Mouse (Mus musculus) T-helper 2 cell (primary cell): ENCODE data around the gene Trim2.

Experiments used
- in situ Hi-C: fragments of 300-600 bp; cut with MboI, MseI; formaldehyde crosslinking; loops from one replicate; pipeline ENCODE4 v1.15.1; 2025; ENCODE audit warnings: high pct_unique_total_duplicates

The Trim2 gene

DNA sequence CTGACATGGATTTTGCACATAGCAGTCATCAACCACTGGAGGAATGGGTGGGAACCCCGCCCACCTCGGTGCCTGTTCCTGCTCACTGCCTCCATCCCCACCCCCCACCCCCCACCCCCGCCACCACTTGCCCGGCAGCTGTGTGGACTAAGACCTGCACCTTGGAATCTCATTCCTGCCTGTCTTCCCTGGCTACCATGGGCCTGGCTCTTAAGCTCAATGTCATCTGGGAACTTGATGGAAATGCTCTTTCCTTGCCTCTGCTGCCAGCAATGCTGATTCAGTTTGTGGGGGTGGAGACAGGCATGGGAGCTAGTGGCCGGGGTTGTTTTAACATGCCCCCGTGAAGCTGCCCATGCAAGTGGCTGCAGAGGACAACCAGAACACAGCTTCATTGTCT is 17.3 kb upstream of the Trim2 start:
- in situ Hi-C loops, result no loop called here

DNA sequence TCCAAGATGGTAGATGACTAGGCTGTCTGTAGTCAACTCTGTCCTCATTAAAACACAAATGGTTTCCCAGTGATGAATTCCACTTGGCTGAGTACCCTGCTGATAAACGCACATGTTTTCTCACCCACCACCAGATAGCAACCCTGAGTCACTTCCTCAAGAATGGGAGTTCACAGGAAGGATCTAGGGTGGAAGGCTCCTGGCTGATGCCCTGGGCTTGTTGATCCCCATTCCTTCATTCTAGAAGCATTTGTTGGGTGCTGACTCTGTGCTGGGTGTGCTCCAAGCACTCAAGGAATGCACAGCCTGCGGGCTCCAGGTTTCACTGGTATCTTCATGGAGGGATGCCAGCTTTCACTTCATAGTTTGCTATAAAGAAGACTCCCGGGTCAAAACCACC is 12.8 kb upstream of the Trim2 start:
- in situ Hi-C loops, result loop anchor here (10.0 kb wide), 1 partner anchor 365 kb away; no protein-coding TSS in a partner anchor

GRCm38 (mm10) chr3:84318865-84319264 is 12.2 kb upstream of the Trim2 start:
- in situ Hi-C loops, result loop anchor here (10.0 kb wide), 1 partner anchor 364 kb away; no protein-coding TSS in a partner anchor

DNA sequence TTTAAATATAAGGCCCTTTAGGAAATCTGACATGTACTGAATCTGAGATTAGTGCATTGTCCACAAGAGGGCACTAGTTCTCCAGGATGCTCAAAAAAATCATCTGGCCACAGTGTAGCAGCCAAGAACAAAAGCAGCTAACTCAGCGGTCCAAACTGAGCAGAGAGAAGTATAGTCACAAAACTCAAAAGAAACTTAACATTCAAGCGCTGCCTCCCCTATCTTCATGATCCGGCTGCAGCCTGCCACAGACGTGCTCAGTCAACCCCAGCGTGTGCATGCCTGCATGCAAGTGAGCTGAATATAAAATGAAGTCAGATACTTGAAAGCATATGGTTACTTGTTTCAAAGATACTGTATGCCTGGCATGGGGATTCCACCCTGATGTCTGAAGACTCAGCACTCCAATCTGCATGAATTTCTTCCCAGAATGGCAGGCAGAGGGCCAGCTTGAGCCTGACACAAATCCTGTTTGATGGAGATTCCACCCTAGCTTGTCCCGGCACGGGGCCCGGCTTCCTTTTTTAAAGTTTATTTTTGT is 8.0 kb upstream of the Trim2 start:
- in situ Hi-C loops, result loop anchor here (5.0 to 10.0 kb wide), 2 partner anchors 137 to 360 kb away; no protein-coding TSS in a partner anchor

DNA sequence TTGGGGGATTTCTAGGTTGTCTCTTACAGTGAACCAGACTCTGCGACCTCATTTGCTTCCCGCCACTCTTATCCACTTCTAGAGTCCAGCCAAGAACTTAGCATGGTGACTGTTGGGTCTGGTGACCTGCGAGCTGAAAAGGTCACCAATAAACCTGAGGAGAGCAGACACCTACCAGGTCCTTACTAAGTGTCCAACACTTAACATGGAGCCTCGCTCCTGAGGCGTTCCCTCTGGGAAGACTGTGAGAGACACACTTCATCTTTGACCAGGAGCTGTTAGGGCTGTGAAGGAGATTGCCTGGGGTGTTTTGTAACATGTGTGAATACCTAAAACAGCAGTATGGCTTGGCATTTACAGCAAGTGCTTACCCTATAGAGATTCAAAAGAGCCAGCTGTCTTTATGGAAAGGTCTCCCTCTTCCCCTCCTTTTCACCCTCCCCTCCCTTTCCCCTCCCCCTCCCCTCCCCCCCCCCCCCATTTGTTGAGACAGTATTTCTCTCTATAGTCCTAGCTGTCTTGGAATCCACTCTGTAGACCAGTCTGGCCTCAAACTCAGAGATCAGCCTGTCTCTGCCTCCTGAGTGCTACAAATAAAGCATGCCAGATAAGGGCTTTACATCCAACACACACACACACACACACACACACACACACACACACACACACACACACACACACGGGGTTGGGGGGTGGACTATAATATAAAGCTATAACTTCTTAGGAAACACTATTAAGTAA is 7.3 kb upstream of the Trim2 start:
- in situ Hi-C loops, result loop anchor here (5.0 to 10.0 kb wide), 2 partner anchors 137 to 359 kb away; no protein-coding TSS in a partner anchor

GRCm38 (mm10) chr3:84313003-84313800 is 6.5 kb upstream of the Trim2 start:
- in situ Hi-C loops, result loop anchor here (5.0 to 10.0 kb wide), 2 partner anchors 136 to 358 kb away; no protein-coding TSS in a partner anchor

DNA sequence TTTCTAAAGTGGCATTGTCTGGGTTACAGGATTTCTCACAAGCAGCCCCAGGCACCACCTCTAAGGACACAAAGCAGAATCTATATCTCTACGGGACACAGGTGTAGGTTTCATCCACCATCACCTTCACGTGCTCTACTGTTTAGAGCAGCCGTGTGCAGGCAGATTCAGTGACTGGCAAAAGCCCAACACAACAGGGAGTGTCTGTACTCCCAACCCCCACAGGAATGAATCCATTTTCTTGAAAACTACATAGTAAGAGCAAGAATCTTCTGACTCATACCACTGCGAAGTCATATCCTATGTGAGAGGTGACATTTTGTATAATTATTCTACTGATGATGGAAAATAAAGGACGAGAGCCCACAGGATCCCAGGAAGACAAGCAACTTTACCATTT is 5.6 kb upstream of the Trim2 start:
- in situ Hi-C loops, result loop anchor here (5.0 to 10.0 kb wide), 2 partner anchors 135 to 358 kb away; no protein-coding TSS in a partner anchor

- in situ Hi-C loops, result no loop called here
Observed at GRCm38 (mm10) chr3:84307516-84307915, 839 bp upstream of the Trim2 start.

GRCm38 (mm10) chr3:84305722-84306510 is 761 bp downstream of the Trim2 start:
- in situ Hi-C loops, result no loop called here

DNA sequence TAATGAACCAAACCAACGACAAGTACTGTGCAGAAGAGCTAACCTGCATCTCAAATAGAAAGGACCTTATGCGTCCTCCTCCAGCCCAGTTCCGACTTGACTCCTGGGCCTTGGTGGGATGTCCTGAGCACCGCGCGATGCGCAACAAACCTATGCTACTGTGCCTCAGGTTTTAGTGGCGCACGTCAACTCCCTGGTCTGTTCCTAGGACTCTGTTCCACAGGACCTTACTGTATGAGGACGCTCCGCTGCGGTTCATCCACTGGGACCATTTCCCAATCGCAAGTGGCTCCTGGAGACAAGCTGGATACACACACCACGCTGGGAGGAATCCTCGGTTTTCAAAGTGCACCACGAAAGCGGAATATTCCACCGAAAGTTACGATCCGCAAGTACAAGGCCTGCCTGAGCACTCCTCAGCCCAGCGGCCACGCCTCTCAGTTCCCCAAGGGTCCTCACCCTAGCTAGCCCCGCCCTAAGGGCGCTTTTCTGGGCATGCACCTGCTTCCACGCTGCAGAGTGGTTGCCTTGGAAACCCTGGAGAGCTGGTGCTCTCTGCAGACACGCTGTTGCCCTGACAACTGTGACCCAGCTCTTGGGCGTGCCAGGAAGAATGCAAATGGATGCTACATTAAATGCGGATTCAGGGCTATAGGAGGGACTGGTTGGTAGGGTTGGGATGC is 1.5 kb downstream of the Trim2 start:
- in situ Hi-C loops, result no loop called here

GRCm38 (mm10) chr3:84304339-84305009 is 2.2 kb downstream of the Trim2 start:
- in situ Hi-C loops, result no loop called here

GRCm38 (mm10) chr3:84303395-84303949 is 3.2 kb downstream of the Trim2 start:
- in situ Hi-C loops, result no loop called here

DNA sequence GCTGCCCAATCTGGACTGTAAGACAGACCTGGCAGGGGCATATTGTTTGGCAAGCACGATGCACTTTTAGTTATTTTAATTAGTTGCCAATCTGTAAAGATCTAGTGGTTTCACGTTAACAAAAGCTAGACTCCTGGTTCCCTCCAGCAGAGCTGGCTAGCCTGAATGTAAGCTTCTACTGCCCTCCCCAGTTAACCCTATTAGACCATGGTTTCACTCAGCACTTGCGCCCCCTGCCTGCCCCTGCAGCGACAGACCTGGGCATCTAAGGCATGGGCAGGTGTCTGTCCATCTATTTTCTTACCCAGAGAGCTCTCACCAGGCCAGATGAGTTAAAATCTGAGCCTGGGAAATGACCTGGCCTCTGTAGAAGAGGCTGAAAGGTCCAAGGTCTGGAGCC is 4.4 kb downstream of the Trim2 start:
- in situ Hi-C loops, result no loop called here

DNA sequence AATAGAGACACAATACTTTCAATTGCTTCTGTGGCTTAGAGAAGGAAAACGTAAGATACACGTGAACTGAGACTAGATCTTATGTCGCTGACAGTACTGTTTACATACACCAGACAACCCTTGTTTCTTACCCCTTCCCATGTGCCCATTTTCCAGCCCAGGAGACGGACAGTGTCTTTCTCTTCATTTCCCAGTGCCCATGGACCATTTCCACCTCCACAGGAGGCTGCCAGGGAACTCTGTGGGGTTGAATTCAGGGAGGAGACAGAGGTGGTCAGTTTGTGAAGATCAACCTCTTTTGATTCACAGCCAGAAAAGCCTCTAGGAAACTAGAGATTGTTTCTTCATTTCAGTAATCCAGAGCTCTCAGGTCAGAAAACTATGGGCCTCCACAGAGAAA is 5.0 kb downstream of the Trim2 start:
- in situ Hi-C loops, result no loop called here

DNA sequence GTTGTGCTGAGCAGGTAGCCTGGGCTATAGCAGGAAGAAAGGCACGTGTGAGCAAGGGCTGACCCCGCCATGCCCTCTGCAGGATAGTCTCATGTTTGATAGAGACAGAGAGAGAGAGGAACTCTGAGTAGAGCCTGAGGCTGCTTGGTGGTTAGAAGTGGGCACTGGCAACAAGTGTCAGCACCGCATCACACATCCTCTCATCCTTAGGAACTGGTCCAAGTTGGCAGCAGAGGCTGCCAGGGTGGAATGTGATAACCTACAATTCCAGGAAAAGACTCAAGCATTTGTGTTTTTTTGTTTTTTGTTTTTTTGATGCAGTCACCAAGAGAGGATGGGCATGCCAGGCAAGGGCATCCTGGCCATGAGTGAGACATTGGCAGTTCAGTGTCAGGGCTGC is 8.5 kb downstream of the Trim2 start:
- in situ Hi-C loops, result no loop called here

DNA sequence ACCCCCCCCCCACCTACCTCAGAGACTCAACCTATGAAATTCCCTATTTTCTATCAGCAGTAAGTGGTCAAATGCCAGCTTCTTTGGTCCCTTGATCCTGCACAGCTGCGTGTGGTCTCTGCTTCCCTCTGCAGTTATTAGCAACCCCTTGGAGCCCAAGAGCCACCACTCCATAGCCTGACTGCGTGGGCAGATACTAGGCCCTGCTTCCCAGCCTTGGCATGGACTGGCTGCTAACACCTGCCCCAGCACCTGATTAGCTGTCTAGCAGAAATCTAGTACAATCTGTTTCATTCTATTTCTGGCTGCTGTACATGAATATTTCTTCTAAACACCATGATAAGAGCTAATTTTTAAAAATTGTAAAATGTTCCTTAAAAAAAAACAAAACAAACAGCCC is 10.0 kb downstream of the Trim2 start:
- in situ Hi-C loops, result no loop called here

DNA sequence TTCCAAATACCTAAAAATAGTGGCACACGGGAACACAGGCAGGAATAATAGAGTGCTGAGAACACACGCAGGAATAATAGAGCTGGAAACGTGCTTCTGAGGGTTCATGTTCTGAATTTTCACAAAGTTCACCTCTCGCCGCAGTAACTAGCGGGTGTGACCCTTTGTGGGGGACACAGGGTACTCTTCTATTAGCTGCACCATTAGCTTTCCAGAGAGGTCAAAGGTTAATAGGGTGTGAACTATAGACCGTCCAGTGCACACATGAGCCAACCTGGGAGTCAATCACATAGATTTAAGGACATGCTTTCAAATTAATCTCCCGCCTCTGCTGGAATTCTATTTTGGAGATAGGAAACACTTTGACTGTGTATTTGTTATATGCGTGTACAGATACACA is 11.9 kb downstream of the Trim2 start:
- in situ Hi-C loops, result no loop called here

DNA sequence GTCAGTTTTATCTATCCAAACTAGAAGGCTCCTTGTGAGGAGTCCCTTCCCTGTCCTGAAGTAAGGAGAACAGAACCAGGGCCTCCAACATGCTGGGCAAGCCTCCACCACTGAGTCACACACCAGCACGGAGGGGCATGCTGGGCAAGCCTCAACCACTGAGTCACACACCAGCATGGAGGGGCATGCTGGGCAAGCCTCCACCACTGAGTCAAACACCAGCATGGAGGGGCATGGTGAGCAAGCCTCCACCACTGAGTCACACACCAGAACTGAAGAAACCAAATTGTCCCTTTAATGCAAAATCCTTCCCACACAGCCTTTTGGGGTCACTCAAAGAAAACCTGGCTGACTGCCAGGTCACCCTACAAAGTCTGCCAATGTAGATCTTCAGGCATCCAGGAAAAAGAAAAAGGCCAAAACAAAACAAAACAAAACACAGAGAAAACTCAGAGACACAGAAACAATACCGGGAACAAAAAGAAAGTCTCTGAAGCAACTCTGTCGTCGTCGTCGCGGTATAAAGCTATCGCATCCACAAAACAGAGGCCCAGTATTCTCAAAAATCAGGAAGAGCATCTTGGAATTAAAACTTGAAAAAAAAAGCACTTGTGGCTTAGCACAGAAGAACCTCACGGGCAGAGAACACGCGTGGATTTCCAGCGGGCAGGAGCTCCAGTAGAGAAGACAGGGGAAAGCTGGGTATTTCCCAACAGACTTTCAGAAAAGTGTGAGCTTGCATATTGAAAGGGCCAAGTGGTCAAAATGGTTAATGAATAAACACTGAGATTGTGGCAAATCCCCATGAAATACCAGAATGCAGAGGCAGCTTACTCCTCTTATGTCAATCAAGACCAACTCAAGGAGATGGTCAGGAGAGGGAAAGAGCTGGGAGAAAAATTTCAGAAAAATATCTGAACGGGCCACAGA is 12.7 kb downstream of the Trim2 start:
- in situ Hi-C loops, result no loop called here

DNA sequence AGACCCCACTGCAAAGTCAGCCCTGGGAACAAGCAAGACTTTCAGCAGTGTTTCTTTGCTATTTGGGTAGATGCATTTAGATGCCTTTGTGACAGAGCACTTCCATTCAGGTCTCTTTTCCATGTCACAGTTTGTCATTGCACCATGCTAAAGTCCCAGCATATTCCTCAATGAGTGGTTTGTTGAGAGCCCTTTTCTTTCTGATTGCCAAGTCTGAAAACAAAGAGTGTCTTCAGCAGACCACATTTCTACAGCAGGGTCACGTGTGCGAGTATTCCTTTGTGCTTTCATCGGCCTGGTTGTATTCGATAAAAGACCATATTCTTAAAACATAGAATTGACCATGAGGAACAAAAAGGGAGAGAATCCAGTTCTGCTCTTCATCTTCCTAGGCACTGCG is 14.4 kb downstream of the Trim2 start:
- in situ Hi-C loops, result no loop called here
